Mouse (Mus musculus) brain, embryonic 14.5 days (tissue): ENCODE measurements around the gene Ubox5.

Source experiments
- CTCF ChIP-seq: fragments of 200-500 bp; IDR thresholded peaks from 2 replicates; pipeline ENCODE4 v1.5.1; 2012; ENCODE audit warnings: inconsistent platforms, mild to moderate bottlenecking, moderate library complexity, borderline replicate concordance; ENCODE audit not compliant: insufficient read depth, insufficient read length; ENCODE audit errors: extremely low read depth
- POLR2A ChIP-seq: fragments of 200-500 bp; IDR thresholded peaks from 2 replicates; pipeline ENCODE4 v1.6.1; 2012; ENCODE audit warnings: mild to moderate bottlenecking, inconsistent platforms, borderline replicate concordance; ENCODE audit not compliant: poor library complexity, insufficient read depth, insufficient read length, severe bottlenecking; ENCODE audit errors: extremely low read depth

- TF ChIP-seq CTCF (no peak), POLR2A (no peak)
These were observed 10.9 kb downstream of the Ubox5 start for GRCm38 (mm10) chr2:130618972-130619371.
